Comparison of ENCODE assay signal across 24 mouse cellular contexts in the genomic region with DNA sequence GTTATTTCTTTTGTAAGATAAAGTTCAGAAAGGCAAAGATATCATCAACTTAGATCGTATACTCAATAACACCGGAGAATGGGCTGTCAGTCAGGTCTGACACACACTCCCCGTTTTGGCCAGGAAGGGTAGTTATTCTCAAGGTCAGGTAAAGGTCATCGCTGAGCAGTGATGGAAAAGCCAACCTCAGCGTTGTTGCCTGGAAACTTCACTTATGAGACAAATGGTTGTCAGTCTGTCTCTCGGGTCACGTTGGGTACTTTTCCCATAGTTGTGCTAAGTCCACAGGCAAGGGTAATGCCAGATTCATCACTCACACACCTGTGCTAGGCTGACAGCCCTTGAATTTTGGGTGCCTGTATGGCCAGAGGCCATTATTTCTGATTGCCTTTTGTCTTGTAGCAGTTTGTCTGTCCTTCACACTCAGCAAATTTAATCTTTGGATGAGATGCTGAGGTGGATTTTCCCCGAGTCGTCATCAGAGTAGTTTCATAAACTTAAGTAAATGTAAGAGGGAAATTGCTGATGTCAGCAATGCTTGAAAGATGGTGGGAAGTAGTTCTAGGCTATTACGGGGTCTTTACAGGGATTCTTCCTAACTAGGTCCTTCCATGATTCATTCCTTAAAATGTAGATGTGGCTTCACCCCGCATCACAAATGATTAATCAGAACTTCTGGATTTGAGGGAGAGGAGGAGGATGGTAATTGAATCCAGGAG. TPM values are rescaled to one million over a fixed set of nuclear protein-coding genes. Genes with fewer than 3 reads are reported as not detected.
DNase-seq lines count a peak whose midpoint lies in the region; TF ChIP-seq lines count a peak whose summit lies in the region.
"Had no signal": no experiment of that assay in that cellular context is flagged by ENCODE, and none has a peak within 500 bp of the region (broad histone marks: within the 10 kb centered on the region; RNA-seq: fewer than 3 reads in every experiment).

No protein-coding gene starts in this region.

- no peak for TF ChIP-seq POLR2A in MEL (IDR thresholded peaks at IDR 0.05; ENCODE audit: control insufficient read depth in 1 of 2, insufficient read depth in 1 of 2, low read depth in 1 of 2, low read length in 2 of 2, poor library complexity in 1 of 2)

- no peak for TF ChIP-seq RAD21 in MEL (IDR thresholded peaks at IDR 0.05; ENCODE audit: low read depth, low read length)

- H3K9me3 ChIP-seq in MEL (replicated peaks; ENCODE audit: insufficient read depth, low read length), result no peaks in the 10 kb centered on the region
- H3K9me3 ChIP-seq: embryonic facial prominence, embryonic 13.5 days; embryonic facial prominence, embryonic 15.5 days; forebrain, embryonic 10.5 days; forebrain, embryonic 12.5 days; G1E had no signal

- H3K9ac ChIP-seq in MEL (ENCODE audit: control insufficient read depth, low read depth, low read length, poor library complexity, severe bottlenecking), result no peak overlapping the region
- H3K9ac ChIP-seq: embryonic facial prominence, embryonic 13.5 days; embryonic facial prominence, embryonic 15.5 days; forebrain, embryonic 12.5 days had no signal

- peaks cover 0 to 13% of the 10 kb centered on the region in 2 experiments; a peak in 2 of 4 replicates for H3K4me1 ChIP-seq in MEL (ENCODE audit: control insufficient read depth in 1 of 2, insufficient read depth in 2 of 2, low read length in 2 of 2)
- H3K4me1 ChIP-seq: embryonic facial prominence, embryonic 15.5 days had no signal

- no peaks in the 10 kb centered on the region for H3K79me2 ChIP-seq in MEL (ENCODE audit: control insufficient read depth, insufficient read depth, low read length, poor library complexity)

- TF ChIP-seq EP300 in MEL (IDR thresholded peaks at IDR 0.05; ENCODE audit: low read depth in 1 of 2, low read length in 2 of 2), result no peak

- no peak for TF ChIP-seq CTCF in MEL (IDR thresholded peaks at IDR 0.05 in 2 of 3, conservative IDR thresholded peaks at IDR 0.05 in 1 of 3; ENCODE audit: control insufficient read depth in 1 of 3, insufficient read depth in 1 of 3, low read depth in 2 of 3, low read length in 3 of 3, poor library complexity in 1 of 3, severe bottlenecking in 1 of 3)

- DNase-seq in adrenal gland, adult (ENCODE audit: inconsistent age in 2 of 2, low spot score in 1 of 2), result peak; percentile 38 to 65
- DNase-seq in adrenal gland, postnatal 4 days (ENCODE audit: low spot score in 2 of 2), result no peak
- peak; percentile 73 for DNase-seq in heart, adult 11 months
- DNase-seq in heart, adult 8-10 months (ENCODE audit: low spot score), result no peak
- DNase-seq in MEL (ENCODE audit: low read depth, low spot score), result no peak
- no peak for DNase-seq in thymus, postnatal 0 days (ENCODE audit: low spot score)
- DNase-seq in retina, embryonic 14.5 days (ENCODE audit: low spot score), result no peak
- DNase-seq: adrenal gland, adult 8-10 months; adrenal gland, postnatal 14 days; B cell, adult 2 months; cerebellum, adult 11 months; cerebellum, adult 18-20 months; cerebellum, adult 8-10 months; cerebellum, adult 9-11 months; cerebellum, postnatal 14 days; cerebellum, postnatal 36 days; embryo, embryonic 11 days had no signal

- H3K27me3 ChIP-seq in MEL (ENCODE audit: control insufficient read depth in 1 of 2, insufficient read depth in 2 of 2, low read length in 2 of 2), result no peaks in the 10 kb centered on the region
- H3K27me3 ChIP-seq: embryonic facial prominence, embryonic 13.5 days; embryonic facial prominence, embryonic 15.5 days; forebrain, embryonic 12.5 days had no signal

- H3K4me3 ChIP-seq in MEL (ENCODE audit: control insufficient read depth in 1 of 2, insufficient read depth in 1 of 2, low read depth in 2 of 2, low read length in 2 of 2), result no peak overlapping the region
- H3K4me3 ChIP-seq: embryonic facial prominence, embryonic 13.5 days; embryonic facial prominence, embryonic 15.5 days; erythroblast, embryonic 14.5 days; forebrain, embryonic 10.5 days; forebrain, embryonic 12.5 days had no signal

- peaks cover 0 to 6% of the 10 kb centered on the region in 2 experiments; a peak in 2 of 4 replicates for H3K36me3 ChIP-seq in MEL (ENCODE audit: control insufficient read depth in 1 of 2, insufficient read depth in 2 of 2, low read length in 2 of 2)
- H3K36me3 ChIP-seq: embryonic facial prominence, embryonic 13.5 days; embryonic facial prominence, embryonic 15.5 days; forebrain, embryonic 10.5 days; forebrain, embryonic 12.5 days; G1E had no signal

- H3K27ac ChIP-seq in MEL (ENCODE audit: control insufficient read depth, low read depth, low read length), result no peak overlapping the region
- H3K27ac ChIP-seq: embryonic facial prominence, embryonic 13.5 days; embryonic facial prominence, embryonic 15.5 days; forebrain, embryonic 10.5 days; forebrain, embryonic 12.5 days had no signal

TF ChIP-seq in MEL, 35 proteins besides CTCF, POLR2A, EP300 and RAD21:
- TF ChIP-seq CHD1 (IDR thresholded peaks at IDR 0.05; ENCODE audit: low read depth, low read length), result no peak
- peak; percentile 76; the same call in 1 of the 2 replicates for TF ChIP-seq MAFK (IDR thresholded peaks at IDR 0.05; ENCODE audit: borderline replicate concordance, low read depth, low read length)
- TF ChIP-seq JUND (IDR thresholded peaks at IDR 0.05; ENCODE audit: low read depth, low read length), result no peak
- no peak for TF ChIP-seq SIN3A (IDR thresholded peaks at IDR 0.05; ENCODE audit: low read length)

RNA-seq across cellular contexts. Expression of gene Ttc3, which starts 13.5 kb away (rescaled TPM):
- 100 to 1,000 TPM; 163 to 178 TPM for total RNA-seq in adrenal gland, postnatal 4 days (2021)
- total RNA-seq in heart, adult 8-10 months (2022), result 10 to 100 TPM; 74.5 to 84.2 (median 76.6) TPM
- total RNA-seq in MEL (2012; rRNA removed), result 47.5 and 56.9 TPM in 2 replicates
- 100 to 1,000 TPM in 1 of 2 experiments, 10 to 100 TPM in 1; 46.4 to 352 TPM for polyA plus RNA-seq in MEL (2012; ENCODE audit: insufficient read depth in 1 of 2, insufficient read length in 2 of 2, low read depth in 1 of 2, low replicate concordance in 2 of 2, missing spikeins in 1 of 2)
- 98.1 and 100 TPM in 2 replicates for polyA plus RNA-seq in thymus, postnatal 0 days (2015; fragmentation: Nextera tagmentation; extraction: Ambion mirVana)

RNA-seq across cellular contexts. Expression of gene Pigp, which starts 14.7 kb away (rescaled TPM):
- total RNA-seq in adrenal gland, postnatal 4 days (2021), result 100 to 1,000 TPM; 101 to 106 TPM
- 100 to 1,000 TPM; 130 to 147 (median 134) TPM for total RNA-seq in heart, adult 8-10 months (2022)
- 27.1 and 33.9 TPM in 2 replicates for total RNA-seq in MEL (2012; rRNA removed)
- polyA plus RNA-seq in MEL (2012; ENCODE audit: insufficient read depth in 1 of 2, insufficient read length in 2 of 2, low read depth in 1 of 2, low replicate concordance in 2 of 2, missing spikeins in 1 of 2), result 10 to 100 TPM in 1 of 2 experiments, not detected in 1; 47.3 TPM
- polyA plus RNA-seq in thymus, postnatal 0 days (2015; fragmentation: Nextera tagmentation; extraction: Ambion mirVana), result 123 and 126 TPM in 2 replicates

RNA-seq across cellular contexts. Expression of gene Ripply3, which starts 28.7 kb away (rescaled TPM):
- 1 to 10 TPM; 5.5 to 6.2 TPM for total RNA-seq in adrenal gland, postnatal 4 days (2021)
- total RNA-seq in heart, adult 8-10 months (2022), result 1 to 10 TPM; 4.1 to 4.5 (median 4.3) TPM
- total RNA-seq in MEL (2012; rRNA removed), result 0.10 and 0.35 TPM in 2 replicates
- polyA plus RNA-seq in MEL (2012; ENCODE audit: insufficient read depth in 1 of 2, insufficient read length in 2 of 2, low read depth in 1 of 2, low replicate concordance in 2 of 2, missing spikeins in 1 of 2), result under 1 TPM in 1 of 2 experiments, not detected in 1; 0.18 TPM
- polyA plus RNA-seq in thymus, postnatal 0 days (2015; fragmentation: Nextera tagmentation; extraction: Ambion mirVana), result 2.2 and 2.5 TPM in 2 replicates
- total RNA-seq: common myeloid progenitor, adult 5-6 weeks had no signal
- polyA plus RNA-seq: erythroblast, embryonic 14.5 days; G1E had no signal

RNA-seq across cellular contexts. Expression of gene Hlcs, which starts 43.6 kb away (rescaled TPM):
- total RNA-seq in adrenal gland, postnatal 4 days (2021), result 10 to 100 TPM; 20.6 to 23.1 TPM
- total RNA-seq in heart, adult 8-10 months (2022), result 10 to 100 TPM in 2 of 4 experiments, 1 to 10 TPM in 2; 6.1 to 10.7 (median 8.9) TPM
- total RNA-seq in MEL (2012; rRNA removed), result 2.8 and 3.3 TPM in 2 replicates
- polyA plus RNA-seq in MEL (2012; ENCODE audit: insufficient read depth in 1 of 2, insufficient read length in 2 of 2, low read depth in 1 of 2, low replicate concordance in 2 of 2, missing spikeins in 1 of 2), result 1 to 10 TPM in 1 of 2 experiments, not detected in 1; 6.4 TPM
- polyA plus RNA-seq in thymus, postnatal 0 days (2015; fragmentation: Nextera tagmentation; extraction: Ambion mirVana), result 3.8 and 5.6 TPM in 2 replicates

Comparison
In these comparisons a context has a peak if more than half of its experiments do, and no peak if none do; other contexts are left out.
1. DNase-seq: peak in adrenal gland, adult (2 of 2) and heart, adult 11 months (single experiment); none in adrenal gland, postnatal 4 days (0 of 2), heart, adult 8-10 months (single experiment), MEL (single experiment), thymus, postnatal 0 days (single experiment) and retina, embryonic 14.5 days (single experiment).